Mouse (Mus musculus): Measurements from ENCODE around the gene Kdm6b. TPM values are rescaled to one million over a fixed set of nuclear protein-coding genes. Genes with fewer than 3 reads are reported as not detected.

Gene Kdm6b
- polyA plus RNA-seq, 1 experiment: 23.3 TPM

GRCm38 (mm10) chr11:69414421-69415326 lies 1.2 kb upstream of the Kdm6b start:
- Histone ChIP-seq H3K27ac (ENCODE audit: insufficient read depth, low read length) (peak overlapping the region; percentile 18; the same call in 1 of the 2 replicates), H3K4me3 (ENCODE audit: low read depth, low read length) (peak overlapping the region; percentile 80; the same call in 1 of the 2 replicates), H3K36me3 (ENCODE audit: control insufficient read depth, insufficient read depth, low read length, poor library complexity, severe bottlenecking) (no peaks in the 10 kb centered on the region), H3K27me3 (ENCODE audit: control insufficient read depth, insufficient read depth, low read length, poor library complexity, severe bottlenecking) (no peaks in the 10 kb centered on the region), H3K9ac (ENCODE audit: low read depth, poor library complexity, severe bottlenecking) (peak overlapping the region; percentile 80), H3K4me1 (ENCODE audit: control insufficient read depth, insufficient read depth, low read length) (peaks cover 13% of the 10 kb centered on the region), H3K9me3 (replicated peaks; ENCODE audit: control insufficient read depth, insufficient read depth, low read length, poor library complexity, severe bottlenecking) (no peaks in the 10 kb centered on the region)
- TF ChIP-seq CTCF (IDR thresholded peaks at IDR 0.05; ENCODE audit: low read depth, low read length) (no peak), EP300 (IDR thresholded peaks at IDR 0.05; ENCODE audit: insufficient read depth, low read depth, low read length) (no peak), POLR2A (IDR thresholded peaks at IDR 0.05; ENCODE audit: insufficient read depth, low read length) (no peak)

DNA sequence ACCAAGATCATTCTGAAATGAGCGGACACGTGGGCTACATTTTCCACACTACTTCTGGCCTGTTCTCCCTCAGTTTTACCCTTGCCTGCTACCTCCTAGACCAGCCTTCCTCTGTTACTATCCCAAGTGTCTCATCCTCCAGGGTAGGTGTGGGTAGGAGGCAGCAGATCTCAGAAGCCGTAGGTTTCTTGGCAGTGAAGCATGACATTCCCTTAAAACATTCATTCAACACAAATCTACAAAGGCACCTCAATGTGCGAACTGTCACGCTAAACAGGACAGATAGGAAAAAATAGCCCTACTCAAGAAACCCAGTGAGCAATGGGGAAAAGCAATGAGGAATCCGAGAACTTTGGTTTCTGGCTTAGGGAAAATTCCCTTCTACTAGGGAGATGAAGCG lies 927 bp downstream of the Kdm6b start:
- Histone ChIP-seq H3K9ac (ENCODE audit: low read depth, poor library complexity, severe bottlenecking) (peak overlapping the region; percentile 78), H3K36me3 (ENCODE audit: control insufficient read depth, insufficient read depth, low read length, poor library complexity, severe bottlenecking) (no peaks in the 10 kb centered on the region), H3K4me1 (ENCODE audit: control insufficient read depth, insufficient read depth, low read length) (peaks cover 10% of the 10 kb centered on the region), H3K27me3 (ENCODE audit: control insufficient read depth, insufficient read depth, low read length, poor library complexity, severe bottlenecking) (no peaks in the 10 kb centered on the region), H3K27ac (ENCODE audit: insufficient read depth, low read length) (no peak overlapping the region), H3K4me3 (ENCODE audit: low read depth, low read length) (no peak overlapping the region), H3K9me3 (replicated peaks; ENCODE audit: control insufficient read depth, insufficient read depth, low read length, poor library complexity, severe bottlenecking) (no peaks in the 10 kb centered on the region)
- TF ChIP-seq CTCF (IDR thresholded peaks at IDR 0.05; ENCODE audit: low read depth, low read length) (no peak), POLR2A (IDR thresholded peaks at IDR 0.05; ENCODE audit: insufficient read depth, low read length) (no peak), EP300 (IDR thresholded peaks at IDR 0.05; ENCODE audit: insufficient read depth, low read depth, low read length) (no peak)

DNA sequence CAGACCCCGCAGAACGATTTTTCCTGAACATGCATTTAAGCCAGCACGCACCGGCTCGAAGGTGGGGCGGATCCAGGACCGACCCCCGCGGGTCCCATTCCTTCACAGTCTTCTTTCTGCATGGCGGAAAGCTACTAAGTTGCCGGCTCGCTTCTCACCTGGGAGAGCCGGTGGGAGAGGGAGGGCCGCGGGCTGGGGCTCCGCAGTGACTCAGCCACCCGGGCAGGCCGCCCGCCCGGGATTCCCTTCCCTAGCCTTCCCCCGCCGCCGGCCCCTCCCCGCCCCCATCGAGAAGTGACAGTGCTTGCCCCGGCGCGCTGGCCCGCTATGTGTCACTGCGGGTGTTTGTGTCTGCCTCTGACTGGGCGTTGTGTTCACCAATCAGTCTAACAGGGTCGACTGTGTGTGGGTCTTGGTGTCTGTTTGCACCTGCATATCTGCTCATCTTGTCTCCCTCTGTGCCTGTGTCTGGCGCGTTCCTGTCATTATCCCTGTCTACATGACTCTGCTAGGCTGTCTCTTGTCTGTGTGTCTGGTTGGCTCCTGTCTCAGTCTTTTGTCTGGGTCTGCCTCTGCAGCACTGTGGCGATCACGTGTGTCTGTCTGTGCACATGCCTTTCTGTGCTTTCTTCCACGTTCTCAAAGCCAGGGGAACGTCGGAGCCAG lies 1.8 kb downstream of the Kdm6b start:
- no peaks in the 10 kb centered on the region for H3K27me3 ChIP-seq (ENCODE audit: control insufficient read depth, insufficient read depth, low read length, poor library complexity, severe bottlenecking)
- H3K27ac ChIP-seq (ENCODE audit: insufficient read depth, low read length): peak overlapping the region; percentile 3
- no peaks in the 10 kb centered on the region for H3K9me3 ChIP-seq (replicated peaks; ENCODE audit: control insufficient read depth, insufficient read depth, low read length, poor library complexity, severe bottlenecking)
- no peaks in the 10 kb centered on the region for H3K36me3 ChIP-seq (ENCODE audit: control insufficient read depth, insufficient read depth, low read length, poor library complexity, severe bottlenecking)
- H3K9ac ChIP-seq (ENCODE audit: low read depth, poor library complexity, severe bottlenecking): peak overlapping the region; percentile 78
- H3K4me3 ChIP-seq (ENCODE audit: low read depth, low read length): peak overlapping the region; percentile 83
- no peak for TF ChIP-seq CTCF (IDR thresholded peaks at IDR 0.05; ENCODE audit: low read depth, low read length)
- 0 out of 2 replicates have a peak, but pooled peaks have one; percentile 30 for TF ChIP-seq EP300 (IDR thresholded peaks at IDR 0.05; ENCODE audit: insufficient read depth, low read depth, low read length)
- peaks cover 10% of the 10 kb centered on the region for H3K4me1 ChIP-seq (ENCODE audit: control insufficient read depth, insufficient read depth, low read length)

DNA sequence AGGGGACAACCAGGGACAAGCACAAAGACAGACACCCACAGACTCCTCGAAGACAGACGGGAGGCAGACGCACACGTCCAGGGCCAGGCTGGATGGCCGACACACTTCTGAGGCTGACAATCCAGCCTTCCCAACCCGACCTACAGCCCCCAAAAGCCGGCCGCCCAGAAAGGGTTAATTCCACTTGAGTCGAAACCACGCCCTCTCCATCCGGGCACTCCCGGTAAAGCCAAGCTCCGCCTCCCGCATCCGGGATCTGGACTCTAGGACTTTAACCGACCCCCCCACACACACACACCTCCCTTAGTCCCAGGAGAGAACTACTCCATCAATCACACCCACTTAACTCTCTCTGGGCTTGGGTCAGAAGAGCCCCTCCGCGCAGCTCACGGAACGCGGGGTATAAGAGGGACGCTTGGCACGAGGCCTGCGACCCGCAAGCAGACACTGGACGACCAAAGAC lies 2.4 kb downstream of the Kdm6b start:
- H3K27me3 ChIP-seq (ENCODE audit: control insufficient read depth, insufficient read depth, low read length, poor library complexity, severe bottlenecking): no peaks in the 10 kb centered on the region
- H3K4me1 ChIP-seq (ENCODE audit: control insufficient read depth, insufficient read depth, low read length): peaks cover 10% of the 10 kb centered on the region
- no peaks in the 10 kb centered on the region for H3K9me3 ChIP-seq (replicated peaks; ENCODE audit: control insufficient read depth, insufficient read depth, low read length, poor library complexity, severe bottlenecking)
- peak overlapping the region; percentile 78 for H3K9ac ChIP-seq (ENCODE audit: low read depth, poor library complexity, severe bottlenecking)
- peak overlapping the region; percentile 83 for H3K4me3 ChIP-seq (ENCODE audit: low read depth, low read length)
- no peaks in the 10 kb centered on the region for H3K36me3 ChIP-seq (ENCODE audit: control insufficient read depth, insufficient read depth, low read length, poor library complexity, severe bottlenecking)
- TF ChIP-seq POLR2A (IDR thresholded peaks at IDR 0.05; ENCODE audit: insufficient read depth, low read length) (peak; percentile 31), EP300 (IDR thresholded peaks at IDR 0.05; ENCODE audit: insufficient read depth, low read depth, low read length) (0 out of 2 replicates have a peak, but pooled peaks have one; percentile 27), CTCF (IDR thresholded peaks at IDR 0.05; ENCODE audit: low read depth, low read length) (no peak)
- H3K27ac ChIP-seq (ENCODE audit: insufficient read depth, low read length): peak overlapping the region; percentile 3

DNA sequence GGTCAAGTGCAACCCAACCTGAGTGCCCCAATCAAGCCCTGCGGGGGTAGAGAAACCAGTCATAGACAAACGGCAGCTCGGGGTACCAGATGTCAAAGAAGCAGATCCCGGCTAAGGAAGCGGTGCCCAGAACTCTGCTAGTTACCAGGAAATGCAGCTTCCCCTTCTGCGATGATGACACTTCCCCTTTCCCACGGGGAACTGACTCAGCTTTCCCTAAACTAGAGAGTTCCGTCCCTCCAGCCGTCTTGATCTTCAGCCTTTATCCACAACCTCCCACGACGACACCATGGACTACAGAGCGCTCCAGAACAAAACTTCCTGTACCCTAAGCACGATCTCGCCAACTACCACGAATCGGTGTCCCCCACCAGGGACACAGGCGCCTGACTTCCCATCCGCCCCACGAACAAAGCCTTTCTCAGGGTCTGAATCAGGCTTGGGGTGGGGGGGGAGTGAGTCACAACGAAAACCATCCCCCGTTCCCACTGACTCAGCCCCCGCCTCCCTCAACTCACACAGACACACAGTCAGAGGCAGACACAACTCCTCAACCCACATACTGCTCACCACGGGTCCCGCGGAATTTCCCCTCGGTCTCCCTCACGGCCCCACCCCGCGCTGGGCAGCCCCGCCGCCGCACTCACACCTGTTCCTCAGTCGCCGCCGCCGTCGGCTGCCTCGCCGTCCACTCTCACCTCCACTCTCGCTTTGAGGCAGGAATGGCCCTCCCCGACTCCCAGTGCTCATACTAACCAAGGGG lies 3.0 kb downstream of the Kdm6b start:
- Histone ChIP-seq H3K4me3 (ENCODE audit: low read depth, low read length) (peak overlapping the region; percentile 83), H3K9me3 (replicated peaks; ENCODE audit: control insufficient read depth, insufficient read depth, low read length, poor library complexity, severe bottlenecking) (no peaks in the 10 kb centered on the region), H3K4me1 (ENCODE audit: control insufficient read depth, insufficient read depth, low read length) (peaks cover 10% of the 10 kb centered on the region), H3K36me3 (ENCODE audit: control insufficient read depth, insufficient read depth, low read length, poor library complexity, severe bottlenecking) (no peaks in the 10 kb centered on the region), H3K9ac (ENCODE audit: low read depth, poor library complexity, severe bottlenecking) (peak overlapping the region; percentile 78), H3K27ac (ENCODE audit: insufficient read depth, low read length) (no peak overlapping the region), H3K27me3 (ENCODE audit: control insufficient read depth, insufficient read depth, low read length, poor library complexity, severe bottlenecking) (no peaks in the 10 kb centered on the region)
- TF ChIP-seq EP300 (IDR thresholded peaks at IDR 0.05; ENCODE audit: insufficient read depth, low read depth, low read length) (no peak), POLR2A (IDR thresholded peaks at IDR 0.05; ENCODE audit: insufficient read depth, low read length) (no peak), CTCF (IDR thresholded peaks at IDR 0.05; ENCODE audit: low read depth, low read length) (no peak)

Data from ES-Bruce4 (cell line).